Mouse (Mus musculus): ENCODE results near the gene Scfd2.

DNA sequence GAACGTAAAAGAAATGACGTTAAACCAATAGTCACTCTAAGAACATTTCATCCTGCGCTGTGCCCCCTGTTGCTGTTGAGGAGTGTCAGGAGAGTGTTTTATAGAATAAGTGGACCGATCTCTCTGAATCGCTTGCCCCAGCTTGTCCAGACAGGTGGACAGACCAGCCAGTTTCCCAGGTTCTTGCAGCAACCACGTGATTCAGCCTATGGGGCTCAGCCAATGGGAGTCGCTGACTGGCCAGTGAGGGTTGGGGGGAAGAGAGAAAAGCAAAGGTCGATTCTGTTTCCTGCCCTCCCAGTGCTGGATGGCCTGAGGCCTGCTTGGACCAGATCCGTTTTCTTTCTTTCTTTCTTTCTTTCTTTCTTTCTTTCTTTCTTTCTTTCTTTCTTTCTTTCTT lies 359.8 kb downstream of the Scfd2 start:
- TF ChIP-seq POLR2A (IDR thresholded peaks at IDR 0.05; ENCODE audit: borderline replicate concordance, low read depth, low read length) (no peak), CTCF (IDR thresholded peaks at IDR 0.05; ENCODE audit: low read depth, low read length) (no peak)
